Mouse (Mus musculus) liver, embryonic 14.5 days (tissue): ENCODE data around the gene Il12rb1.

Experiments used
- CTCF ChIP-seq: IDR thresholded peaks from 2 replicates; pipeline ENCODE4 v1.5.1; 2016; ENCODE audit warnings: antibody characterized with exemption, low read depth, control low read depth
- EP300 ChIP-seq: IDR thresholded peaks from 2 replicates; pipeline ENCODE4 v1.6.1; 2016; ENCODE audit warnings: antibody characterized with exemption, low read depth

- TF ChIP-seq CTCF (no peak), EP300 (no peak)
Measured at GRCm38 (mm10) chr8:70773833-70774232, 34.4 kb upstream of the Il12rb1 start.
